Mouse (Mus musculus): Measurements from ENCODE around the gene Slc24a3. TPM values are rescaled to one million over a fixed set of nuclear protein-coding genes. Genes with fewer than 3 reads are reported as not detected.

The Slc24a3 gene
- polyA plus RNA-seq, 1 experiment = 66.1 TPM

- H3K27me3 ChIP-seq (replicated peaks) = no peaks in the 10 kb centered on the region
- H3K4me1 ChIP-seq = peaks cover 7% of the 10 kb centered on the region
- peaks cover 5% of the 10 kb centered on the region for H3K36me3 ChIP-seq (replicated peaks; ENCODE audit: low read length)
- TF ChIP-seq FLI1 (IDR thresholded peaks at IDR 0.05; ENCODE audit: low read length) (no peak), GATA1 (IDR thresholded peaks at IDR 0.05; ENCODE audit: borderline replicate concordance, low read length) (no peak)
- H3K9me3 ChIP-seq = no peaks in the 10 kb centered on the region
- no peak overlapping the region for H3K4me3 ChIP-seq (replicated peaks)
These were observed 272.2 kb downstream of the Slc24a3 start for GRCm38 (mm10) chr2:145439755-145440154.

GRCm38 (mm10) chr2:145457106-145457747, 289.7 kb downstream of the Slc24a3 start:
- Histone ChIP-seq H3K36me3 (replicated peaks; ENCODE audit: low read length) (peaks cover 61% of the 10 kb centered on the region), H3K4me3 (replicated peaks) (no peak overlapping the region), H3K4me1 (peaks cover 27% of the 10 kb centered on the region), H3K9me3 (no peaks in the 10 kb centered on the region), H3K27me3 (replicated peaks) (no peaks in the 10 kb centered on the region)
- TF ChIP-seq FLI1 (IDR thresholded peaks at IDR 0.05; ENCODE audit: low read length) (no peak), GATA1 (IDR thresholded peaks at IDR 0.05; ENCODE audit: borderline replicate concordance, low read length) (no peak)

GRCm38 (mm10) chr2:145460854-145461423, 293.4 kb downstream of the Slc24a3 start:
- Histone ChIP-seq H3K36me3 (replicated peaks; ENCODE audit: low read length) (peaks cover 39% of the 10 kb centered on the region), H3K9me3 (no peaks in the 10 kb centered on the region), H3K4me3 (replicated peaks) (no peak overlapping the region), H3K4me1 (peaks cover 18% of the 10 kb centered on the region), H3K27me3 (replicated peaks) (no peaks in the 10 kb centered on the region)
- TF ChIP-seq GATA1 (IDR thresholded peaks at IDR 0.05; ENCODE audit: borderline replicate concordance, low read length) = no peak
- TF ChIP-seq FLI1 (IDR thresholded peaks at IDR 0.05; ENCODE audit: low read length) = no peak

DNA sequence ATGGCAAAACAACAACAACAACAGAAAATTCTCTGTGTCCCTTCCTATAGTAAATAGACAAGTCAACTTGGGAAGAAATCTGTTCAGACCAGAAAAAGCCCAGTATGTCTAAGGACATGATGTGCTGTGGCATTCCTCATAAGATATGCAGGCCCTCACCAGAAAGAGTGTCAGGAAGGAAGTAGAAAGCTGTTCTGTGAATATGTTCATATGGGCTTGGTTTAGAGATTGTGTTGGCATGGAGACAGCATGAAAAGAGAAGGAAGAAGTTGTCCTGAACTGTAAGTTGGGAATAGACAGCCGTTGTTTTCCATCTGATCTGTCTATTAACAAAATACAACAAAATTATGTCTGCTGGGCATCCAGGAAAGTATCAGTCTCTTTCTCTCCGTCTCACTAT, 294.7 kb downstream of the Slc24a3 start:
- H3K36me3 ChIP-seq (replicated peaks; ENCODE audit: low read length) = peaks cover 38% of the 10 kb centered on the region
- TF ChIP-seq GATA1 (IDR thresholded peaks at IDR 0.05; ENCODE audit: borderline replicate concordance, low read length) = no peak
- no peak for TF ChIP-seq FLI1 (IDR thresholded peaks at IDR 0.05; ENCODE audit: low read length)
- H3K27me3 ChIP-seq (replicated peaks) = no peaks in the 10 kb centered on the region
- no peak overlapping the region for H3K4me3 ChIP-seq (replicated peaks)
- no peaks in the 10 kb centered on the region for H3K9me3 ChIP-seq
- peaks cover 18% of the 10 kb centered on the region for H3K4me1 ChIP-seq

DNA sequence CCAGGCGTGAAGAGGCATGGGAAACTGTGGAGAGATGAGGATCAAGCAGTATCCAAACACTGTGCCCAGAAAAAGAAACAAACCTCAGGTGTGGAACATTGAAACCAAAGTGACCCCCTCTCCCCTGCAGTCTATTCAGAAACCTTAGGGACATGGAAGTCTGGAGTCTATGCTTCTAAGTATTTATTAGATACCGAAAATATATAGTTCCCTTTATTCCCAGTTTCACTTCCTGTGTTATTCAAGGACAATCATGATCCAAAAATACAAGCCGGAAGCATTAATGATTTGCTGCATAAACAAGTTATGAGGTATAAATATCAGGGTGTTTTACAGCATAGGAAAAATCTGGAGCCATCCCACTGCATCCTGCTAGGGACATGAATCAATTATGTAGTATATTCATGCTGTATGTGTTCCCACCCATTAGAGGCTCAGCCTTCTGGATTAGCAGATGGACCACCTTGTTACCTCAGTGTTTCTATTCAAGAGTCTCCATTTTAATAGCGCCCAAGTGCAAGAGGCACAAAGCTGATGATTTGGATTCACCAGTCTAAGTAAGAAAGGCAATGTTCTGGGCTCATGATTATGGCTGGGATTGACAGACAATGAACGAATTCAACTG, 301.3 kb downstream of the Slc24a3 start:
- no peaks in the 10 kb centered on the region for H3K27me3 ChIP-seq (replicated peaks)
- no peaks in the 10 kb centered on the region for H3K9me3 ChIP-seq
- H3K4me3 ChIP-seq (replicated peaks) = no peak overlapping the region
- H3K4me1 ChIP-seq = peaks cover 25% of the 10 kb centered on the region
- TF ChIP-seq FLI1 (IDR thresholded peaks at IDR 0.05; ENCODE audit: low read length) (no peak), GATA1 (IDR thresholded peaks at IDR 0.05; ENCODE audit: borderline replicate concordance, low read length) (no peak)
- peaks cover 15% of the 10 kb centered on the region for H3K36me3 ChIP-seq (replicated peaks; ENCODE audit: low read length)

- TF ChIP-seq FLI1 (IDR thresholded peaks at IDR 0.05; ENCODE audit: low read length) = no peak
- TF ChIP-seq GATA1 (IDR thresholded peaks at IDR 0.05; ENCODE audit: borderline replicate concordance, low read length) = no peak
- H3K27me3 ChIP-seq (replicated peaks) = no peaks in the 10 kb centered on the region
- no peaks in the 10 kb centered on the region for H3K9me3 ChIP-seq
- H3K36me3 ChIP-seq (replicated peaks; ENCODE audit: low read length) = peaks cover 17% of the 10 kb centered on the region
- no peak overlapping the region for H3K4me3 ChIP-seq (replicated peaks)
- H3K4me1 ChIP-seq = peaks cover 18% of the 10 kb centered on the region
These were observed 309.9 kb downstream of the Slc24a3 start for GRCm38 (mm10) chr2:145477484-145477883.

DNA sequence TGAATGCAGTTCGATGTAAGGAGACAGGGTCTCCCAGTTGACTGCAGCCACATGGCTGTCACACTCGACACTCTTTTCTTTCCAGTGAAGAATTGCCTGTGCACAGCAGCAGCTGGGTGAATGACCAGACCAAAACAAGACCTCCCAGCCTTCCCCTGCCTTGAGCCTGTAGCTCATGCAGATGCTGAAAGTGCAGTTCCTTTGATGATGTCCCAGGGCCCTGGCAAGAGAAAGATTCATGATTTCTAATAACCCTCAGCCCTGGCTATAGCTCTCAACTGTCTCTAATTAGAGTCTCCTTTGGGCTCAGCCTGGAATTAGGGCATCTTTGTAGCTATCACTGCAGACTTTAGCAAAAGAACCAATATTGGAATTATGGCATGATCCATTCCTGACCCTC, 312.1 kb downstream of the Slc24a3 start:
- TF ChIP-seq FLI1 (IDR thresholded peaks at IDR 0.05; ENCODE audit: low read length) = no peak
- TF ChIP-seq GATA1 (IDR thresholded peaks at IDR 0.05; ENCODE audit: borderline replicate concordance, low read length) = no peak
- H3K9me3 ChIP-seq = no peaks in the 10 kb centered on the region
- peaks cover 18% of the 10 kb centered on the region for H3K4me1 ChIP-seq
- H3K4me3 ChIP-seq (replicated peaks) = no peak overlapping the region
- H3K36me3 ChIP-seq (replicated peaks; ENCODE audit: low read length) = peaks cover 31% of the 10 kb centered on the region
- no peaks in the 10 kb centered on the region for H3K27me3 ChIP-seq (replicated peaks)

DNA sequence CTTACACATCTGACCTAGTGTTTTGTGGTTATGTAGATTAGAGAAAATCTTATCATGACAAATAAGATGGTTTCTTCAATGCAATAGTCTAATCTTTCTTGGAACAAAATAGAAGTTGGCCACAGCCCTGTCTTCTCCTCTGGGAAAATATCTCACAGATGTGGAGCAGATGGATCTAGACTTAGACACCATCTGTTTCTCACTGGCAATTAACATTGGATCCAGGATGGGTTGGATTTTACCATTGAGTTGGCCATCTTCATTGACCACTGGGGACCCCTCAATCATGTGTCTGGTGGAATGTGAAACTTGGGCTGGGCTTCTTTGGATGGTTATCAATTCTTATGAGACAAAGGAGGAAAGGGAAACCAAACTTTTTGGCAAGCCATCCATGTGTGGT, 332.7 kb downstream of the Slc24a3 start:
- H3K36me3 ChIP-seq (replicated peaks; ENCODE audit: low read length) = peaks cover 4% of the 10 kb centered on the region
- no peaks in the 10 kb centered on the region for H3K9me3 ChIP-seq
- H3K27me3 ChIP-seq (replicated peaks) = no peaks in the 10 kb centered on the region
- peaks cover 41% of the 10 kb centered on the region for H3K4me1 ChIP-seq
- TF ChIP-seq FLI1 (IDR thresholded peaks at IDR 0.05; ENCODE audit: low read length) (no peak), GATA1 (IDR thresholded peaks at IDR 0.05; ENCODE audit: borderline replicate concordance, low read length) (no peak)
- no peak overlapping the region for H3K4me3 ChIP-seq (replicated peaks)

DNA sequence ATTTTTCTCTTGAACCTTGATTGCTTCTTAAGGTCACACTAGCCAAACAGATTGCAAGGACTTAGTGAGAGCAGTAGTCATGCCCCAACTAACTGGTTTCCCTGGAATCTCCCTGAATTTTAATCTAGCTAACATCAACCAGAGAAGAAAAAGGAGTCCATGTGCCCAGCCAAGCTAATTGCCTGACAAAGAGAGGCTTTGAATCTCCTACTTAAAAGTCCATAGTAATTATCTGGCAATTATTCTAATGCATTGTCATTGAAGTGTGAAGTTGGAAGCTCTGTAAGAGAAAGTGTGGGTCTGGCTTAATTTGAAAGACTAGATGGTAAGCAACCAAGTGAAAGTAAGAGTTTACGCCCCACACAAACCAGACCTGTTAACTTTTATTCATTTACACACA, 333.9 kb downstream of the Slc24a3 start:
- Histone ChIP-seq H3K4me1 (peaks cover 41% of the 10 kb centered on the region), H3K36me3 (replicated peaks; ENCODE audit: low read length) (peaks cover 6% of the 10 kb centered on the region), H3K27me3 (replicated peaks) (no peaks in the 10 kb centered on the region), H3K9me3 (no peaks in the 10 kb centered on the region), H3K4me3 (replicated peaks) (no peak overlapping the region)
- TF ChIP-seq FLI1 (IDR thresholded peaks at IDR 0.05; ENCODE audit: low read length) (no peak), GATA1 (IDR thresholded peaks at IDR 0.05; ENCODE audit: borderline replicate concordance, low read length) (no peak)

- TF ChIP-seq FLI1 (IDR thresholded peaks at IDR 0.05; ENCODE audit: low read length) (no peak), GATA1 (IDR thresholded peaks at IDR 0.05; ENCODE audit: borderline replicate concordance, low read length) (no peak)
- H3K9me3 ChIP-seq = no peaks in the 10 kb centered on the region
- H3K36me3 ChIP-seq (replicated peaks; ENCODE audit: low read length) = peaks cover 33% of the 10 kb centered on the region
- H3K27me3 ChIP-seq (replicated peaks) = no peaks in the 10 kb centered on the region
- H3K4me3 ChIP-seq (replicated peaks) = no peak overlapping the region
- peaks cover 26% of the 10 kb centered on the region for H3K4me1 ChIP-seq
These were observed 340.1 kb downstream of the Slc24a3 start for GRCm38 (mm10) chr2:145507702-145508101.
